Mouse (Mus musculus) lung, postnatal 0 days (tissue): ENCODE measurements around the gene Mylip.

Source experiments
- CTCF ChIP-seq: IDR thresholded peaks from 2 replicates; pipeline ENCODE4 v1.5.1; 2016; ENCODE audit warnings: antibody characterized with exemption, mild to moderate bottlenecking
- EP300 ChIP-seq: IDR thresholded peaks from 2 replicates; pipeline ENCODE4 v1.6.1; 2016; ENCODE audit warnings: antibody characterized with exemption, mild to moderate bottlenecking, control low read depth

- TF ChIP-seq EP300 (no peak), CTCF (no peak)
Measured at GRCm38 (mm10) chr13:45374846-45375245, 14.7 kb upstream of the Mylip start.
